Comparison of ENCODE assay signal across 8 mouse cellular contexts in genomic region chr2:18046758-18047645, GRCm38 (mm10). TPM values are rescaled to one million over a fixed set of nuclear protein-coding genes. Genes with fewer than 3 reads are reported as not detected.
A peak's percentile ranks its signal among the peaks of the same experiment; 100 is the strongest.
DNase-seq lines count a peak whose midpoint lies in the region; ATAC-seq and TF ChIP-seq lines count a peak whose summit lies in the region.

No protein-coding gene starts in this region.

- peaks cover 19 to 35% of the 10 kb centered on the region in 2 experiments for H3K27me3 ChIP-seq in MEL (ENCODE audit: control insufficient read depth in 1 of 2, insufficient read depth in 2 of 2, low read length in 2 of 2)
- no peaks in the 10 kb centered on the region for H3K27me3 ChIP-seq in forebrain, postnatal 0 days (ENCODE audit: insufficient read depth, low read length)
- H3K27me3 ChIP-seq in hindbrain, embryonic 10.5 days (ENCODE audit: insufficient read depth, poor library complexity, severe bottlenecking), result no peaks in the 10 kb centered on the region

- peak; percentile 68 for ATAC-seq in forebrain, postnatal 0 days

- peaks cover 0 to 3% of the 10 kb centered on the region in 2 experiments; a peak in 1 of 4 replicates for H3K4me1 ChIP-seq in MEL (ENCODE audit: control insufficient read depth in 1 of 2, insufficient read depth in 2 of 2, low read length in 2 of 2)
- H3K4me1 ChIP-seq in forebrain, postnatal 0 days (ENCODE audit: insufficient read depth), result peaks cover 10% of the 10 kb centered on the region
- H3K4me1 ChIP-seq in hindbrain, embryonic 10.5 days (replicated peaks), result peaks cover 43% of the 10 kb centered on the region

- no peak for TF ChIP-seq CTCF in MEL (IDR thresholded peaks at IDR 0.05 in 2 of 3, conservative IDR thresholded peaks at IDR 0.05 in 1 of 3; ENCODE audit: control insufficient read depth in 1 of 3, insufficient read depth in 1 of 3, low read depth in 2 of 3, low read length in 3 of 3, poor library complexity in 1 of 3, severe bottlenecking in 1 of 3)
- no peak for TF ChIP-seq CTCF in forebrain, postnatal 0 days (IDR thresholded peaks at IDR 0.05; ENCODE audit: low read depth)

- H3K4me3 ChIP-seq in MEL (ENCODE audit: control insufficient read depth in 1 of 2, insufficient read depth in 1 of 2, low read depth in 2 of 2, low read length in 2 of 2), result peak overlapping the region; percentile 73 to 83
- peak overlapping the region; percentile 77 for H3K4me3 ChIP-seq in forebrain, postnatal 0 days (ENCODE audit: low read depth, low read length)
- peak overlapping the region; percentile 99 for H3K4me3 ChIP-seq in hindbrain, embryonic 10.5 days

- H3K9me3 ChIP-seq in MEL (replicated peaks; ENCODE audit: insufficient read depth, low read length), result no peaks in the 10 kb centered on the region
- no peaks in the 10 kb centered on the region for H3K9me3 ChIP-seq in forebrain, postnatal 0 days (ENCODE audit: low read length)
- H3K9me3 ChIP-seq in hindbrain, embryonic 10.5 days, result no peaks in the 10 kb centered on the region

- TF ChIP-seq POLR2A in MEL (IDR thresholded peaks at IDR 0.05; ENCODE audit: control insufficient read depth in 1 of 2, insufficient read depth in 1 of 2, low read depth in 1 of 2, low read length in 2 of 2, poor library complexity in 1 of 2), result no peak; a peak in 1 of 4 replicates

- H3K9ac ChIP-seq in MEL (ENCODE audit: control insufficient read depth, low read depth, low read length, poor library complexity, severe bottlenecking), result peak overlapping the region; percentile 70
- H3K9ac ChIP-seq in forebrain, postnatal 0 days, result peak overlapping the region; percentile 97

- TF ChIP-seq RAD21 in MEL (IDR thresholded peaks at IDR 0.05; ENCODE audit: low read depth, low read length), result no peak

- H3K36me3 ChIP-seq in MEL (ENCODE audit: control insufficient read depth in 1 of 2, insufficient read depth in 2 of 2, low read length in 2 of 2), result peaks cover 0 to 6% of the 10 kb centered on the region in 2 experiments; a peak in 1 of 4 replicates
- no peaks in the 10 kb centered on the region for H3K36me3 ChIP-seq in forebrain, postnatal 0 days (ENCODE audit: insufficient read depth)
- peaks cover 16% of the 10 kb centered on the region; the same call in 1 of the 2 replicates for H3K36me3 ChIP-seq in hindbrain, embryonic 10.5 days

- under 1% methylated on average over 54 of the region's 64 CpGs for WGBS in forebrain, postnatal 0 days
- WGBS in hindbrain, embryonic 10.5 days, result under 1% methylated on average over 64 of the region's 64 CpGs

- H3K27ac ChIP-seq in MEL (ENCODE audit: control insufficient read depth, low read depth, low read length), result peak overlapping the region; percentile 40; the same call in 1 of the 2 replicates
- peak overlapping the region; percentile 96 for H3K27ac ChIP-seq in forebrain, postnatal 0 days (ENCODE audit: low read depth, low read length)
- peak overlapping the region; percentile 100 for H3K27ac ChIP-seq in hindbrain, embryonic 10.5 days

- peak overlapping the region; percentile 83 for H3K4me2 ChIP-seq in forebrain, postnatal 0 days (ENCODE audit: low read depth)

- DNase-seq in MEL (ENCODE audit: low read depth, low spot score), result peak; percentile 63
- DNase-seq in cerebellum, adult 18-20 months, result peak; percentile 68 to 80
- peak; percentile 77 for DNase-seq in forebrain, postnatal 0 days
- DNase-seq in hindbrain, embryonic 10.5 days (ENCODE audit: low spot score), result peak; percentile 69
- DNase-seq in layer of hippocampus, postnatal 14 days (ENCODE audit: low spot score in 2 of 2), result peak; percentile 51 to 72
- peak; percentile 77 for DNase-seq in lung, postnatal 10 days
- peak; percentile 80 for DNase-seq in retina, postnatal 1 day
- DNase-seq in urinary bladder, postnatal 36 days (ENCODE audit: low spot score in 2 of 2), result peak; percentile 58 to 60

- H3K79me2 ChIP-seq in MEL (ENCODE audit: control insufficient read depth, insufficient read depth, low read length, poor library complexity), result peaks cover 3% of the 10 kb centered on the region; the same call in 1 of the 2 replicates

- no peak for TF ChIP-seq EP300 in MEL (IDR thresholded peaks at IDR 0.05; ENCODE audit: low read depth in 1 of 2, low read length in 2 of 2)

TF ChIP-seq in MEL, 35 proteins besides CTCF, POLR2A, EP300 and RAD21:
- TF ChIP-seq RCOR1 (IDR thresholded peaks at IDR 0.05; ENCODE audit: low read depth, low read length) (no peak), NRF1 (IDR thresholded peaks at IDR 0.05; ENCODE audit: insufficient read depth, low read depth, low read length, poor library complexity, severe bottlenecking) (peak; percentile 47; the same call in 1 of the 2 replicates), MAZ (IDR thresholded peaks at IDR 0.05; ENCODE audit: low read depth, low read length) (no peak), MAX (IDR thresholded peaks at IDR 0.05; ENCODE audit: low read length) (no peak), SIN3A (IDR thresholded peaks at IDR 0.05; ENCODE audit: low read length) (0 out of 2 replicates have a peak, but pooled peaks have one; percentile 8)

RNA-seq across cellular contexts. Expression of gene Skida1, which starts 1.8 kb away (rescaled TPM):
- 0.12 and 0.13 TPM in 2 replicates for total RNA-seq in MEL (2012; rRNA removed)
- polyA plus RNA-seq in MEL (2012; ENCODE audit: insufficient read depth in 1 of 2, insufficient read length in 2 of 2, low read depth in 1 of 2, low replicate concordance in 2 of 2, missing spikeins in 1 of 2), result under 1 TPM in 1 of 2 experiments, not detected in 1; 0.88 TPM
- total RNA-seq in forebrain, postnatal 0 days (2014; rRNA removed), result 11.4 and 12.6 TPM in 2 replicates
- 4.3 and 4.9 TPM in 2 replicates for polyA plus RNA-seq in forebrain, postnatal 0 days (2015; fragmentation: Nextera tagmentation; extraction: Ambion mirVana)
- 19.3 and 21.9 TPM in 2 replicates for polyA plus RNA-seq in hindbrain, embryonic 10.5 days (2016; fragmentation: Nextera tagmentation; extraction: Ambion mirVana)
- total RNA-seq in layer of hippocampus, postnatal 14 days (2021), result 10 to 100 TPM; 15.4 to 16.8 TPM

RNA-seq across cellular contexts. Expression of gene Mllt10, which starts 8.0 kb away (rescaled TPM):
- total RNA-seq in MEL (2012; rRNA removed), result 33.3 and 35.1 TPM in 2 replicates
- 10 to 100 TPM in 1 of 2 experiments, not detected in 1; 64.1 TPM for polyA plus RNA-seq in MEL (2012; ENCODE audit: insufficient read depth in 1 of 2, insufficient read length in 2 of 2, low read depth in 1 of 2, low replicate concordance in 2 of 2, missing spikeins in 1 of 2)
- 27.3 and 31.3 TPM in 2 replicates for total RNA-seq in forebrain, postnatal 0 days (2014; rRNA removed)
- polyA plus RNA-seq in forebrain, postnatal 0 days (2015; fragmentation: Nextera tagmentation; extraction: Ambion mirVana), result 15.9 and 27.4 TPM in 2 replicates
- 65.0 and 66.0 TPM in 2 replicates for polyA plus RNA-seq in hindbrain, embryonic 10.5 days (2016; fragmentation: Nextera tagmentation; extraction: Ambion mirVana)
- 10 to 100 TPM; 51.0 to 63.0 TPM for total RNA-seq in layer of hippocampus, postnatal 14 days (2021)

RNA-seq across cellular contexts. Expression of gene A930004D18Rik, which starts 9.5 kb away (rescaled TPM):
- 0.39 TPM in 2 replicates for total RNA-seq in MEL (2012; rRNA removed)
- 1 to 10 TPM in 1 of 2 experiments, not detected in 1; 1.8 TPM for polyA plus RNA-seq in MEL (2012; ENCODE audit: insufficient read depth in 1 of 2, insufficient read length in 2 of 2, low read depth in 1 of 2, low replicate concordance in 2 of 2, missing spikeins in 1 of 2)
- total RNA-seq in forebrain, postnatal 0 days (2014; rRNA removed), result 2.6 and 3.5 TPM in 2 replicates
- 10.1 and 11.8 TPM in 2 replicates for polyA plus RNA-seq in forebrain, postnatal 0 days (2015; fragmentation: Nextera tagmentation; extraction: Ambion mirVana)
- 17.5 and 22.5 TPM in 2 replicates for polyA plus RNA-seq in hindbrain, embryonic 10.5 days (2016; fragmentation: Nextera tagmentation; extraction: Ambion mirVana)
- total RNA-seq in layer of hippocampus, postnatal 14 days (2021), result 1 to 10 TPM; 2.9 to 4.8 TPM

RNA-seq across cellular contexts. Expression of gene H2al2a, which starts 50.2 kb away (rescaled TPM):
- not detected in 2 replicates for total RNA-seq in MEL (2012; rRNA removed)
- polyA plus RNA-seq in MEL (2012; ENCODE audit: insufficient read depth in 1 of 2, insufficient read length in 2 of 2, low read depth in 1 of 2, low replicate concordance in 2 of 2, missing spikeins in 1 of 2), result not detected
- total RNA-seq in forebrain, postnatal 0 days (2014; rRNA removed), result not detected in 2 replicates
- not detected in 2 replicates for polyA plus RNA-seq in forebrain, postnatal 0 days (2015; fragmentation: Nextera tagmentation; extraction: Ambion mirVana)
- polyA plus RNA-seq in hindbrain, embryonic 10.5 days (2016; fragmentation: Nextera tagmentation; extraction: Ambion mirVana), result not detected in 2 replicates
- not detected for total RNA-seq in layer of hippocampus, postnatal 14 days (2021)

Comparison
In these comparisons a context has a peak if more than half of its experiments do, and no peak if none do; other contexts are left out.
1. Peak in every context shown above with its lines: DNase-seq, ATAC-seq, H3K4me3 ChIP-seq and H3K27ac ChIP-seq.
2. H3K27ac ChIP-seq: peak in every context shown above with its lines; median percentile 100 in hindbrain, embryonic 10.5 days; 96 in forebrain, postnatal 0 days; 40 in MEL.
3. RNA of gene Skida1, which starts 1.8 kb away (total RNA-seq): 15.4 to 16.8 TPM in layer of hippocampus, postnatal 14 days and 11.4 to 12.6 TPM in forebrain, postnatal 0 days; 0.12 to 0.13 TPM in MEL; every median in the first group is over 10 times any median in the second.